Mouse (Mus musculus): ENCODE measurements around the gene Etnppl. TPM values are rescaled to one million over a fixed set of nuclear protein-coding genes. Genes with fewer than 3 reads are reported as not detected.

Etnppl gene
- total RNA-seq (2023), result not detected in 2 replicates

GRCm38 (mm10) chr3:130617439-130617898, at the start of gene Etnppl:
Gene Etnppl (plus strand): TSS chr3:130617448.

Other genes with a start within 250 kb of the Etnppl start
- 44.5 and 53.5 TPM in 2 replicates for gene Ostc, start 92.0 kb downstream of the Etnppl start, total RNA-seq (2023)
- 372 and 453 TPM in 2 replicates for gene Rpl34, start 113.0 kb downstream of the Etnppl start, total RNA-seq (2023)

All from neutrophil, adult 65 days (primary cell).